ENCODE assay signal across 7 mouse cellular contexts in the genomic region with DNA sequence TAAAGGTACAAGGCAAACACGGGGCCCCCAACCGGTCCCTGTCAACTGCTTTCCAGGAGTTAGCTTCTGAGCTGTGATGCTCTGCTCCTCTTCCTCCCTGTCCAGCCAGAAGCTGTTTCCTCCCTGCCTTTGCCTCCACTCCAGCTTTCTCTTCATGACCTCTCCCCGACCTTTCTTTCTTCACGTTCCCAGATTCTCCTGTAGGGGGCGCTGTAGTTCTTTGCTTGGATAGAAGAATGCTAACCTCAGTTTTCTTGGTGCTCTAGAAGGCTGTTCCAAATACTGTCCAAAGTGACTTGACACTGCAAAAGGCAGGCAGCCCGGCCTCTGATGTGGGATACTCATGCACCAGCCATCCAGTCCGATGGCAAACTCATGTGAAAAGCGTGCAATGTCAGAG.
DNase-seq lines count a peak whose midpoint lies in the region.

No protein-coding gene starts in this region.

- peak; percentile 41 to 47 for DNase-seq in CD8-positive naive resting alpha-beta T cell, adult 2 months (ENCODE audit: low read depth in 2 of 2, low spot score in 2 of 2)
- DNase-seq in NIH3T3 (ENCODE audit: low read depth) = peak; percentile 77
- peak; percentile 49 to 69 for DNase-seq in cerebellum, postnatal 25 days
- peak; percentile 91 for DNase-seq in heart, adult 8-10 months (ENCODE audit: low spot score)
- peak; percentile 56 to 80 for DNase-seq in layer of hippocampus, adult 8-10 months (ENCODE audit: low spot score in 2 of 2)
- peak; percentile 88 for DNase-seq in lung, postnatal 10 days
- peak; percentile 70 for DNase-seq in skeletal muscle tissue, adult 2 months (ENCODE audit: low read depth, low spot score)

Comparison
In these comparisons a context has a peak if more than half of its experiments do, and no peak if none do; other contexts are left out.
1. Peak in every context shown above with its lines: DNase-seq.